Mouse (Mus musculus): ENCODE data around the gene Pcgf3.

Pcgf3 gene

GRCm38 (mm10) chr5:108461082-108462065 is at the start of gene Pcgf3:
Gene Pcgf3, plus strand, starts transcription at chr5:108461232.
- DNase-seq = peak; percentile 99

DNA sequence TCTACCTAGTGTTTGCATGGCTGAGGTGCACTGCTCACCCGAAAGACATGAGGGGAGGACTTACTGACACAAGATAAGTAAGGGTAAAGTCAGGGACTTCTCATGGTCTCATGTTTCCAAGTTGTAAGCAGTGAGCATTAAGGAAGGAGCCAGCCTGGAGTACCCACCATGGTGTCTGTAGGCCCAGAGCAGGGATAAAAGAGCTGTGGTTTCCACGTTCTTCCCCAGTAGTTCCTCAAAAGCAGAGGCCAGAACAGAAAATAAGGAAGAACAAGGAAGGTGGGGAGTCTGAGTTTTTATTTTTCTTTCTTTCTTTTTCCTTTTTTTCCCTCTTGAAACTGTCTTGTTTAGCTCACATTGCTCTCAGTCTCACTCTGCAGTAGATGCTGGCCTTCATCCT is 46.3 kb upstream of the Pcgf3 start:
- no peak for DNase-seq

- DNase-seq = no peak
Observed at GRCm38 (mm10) chr5:108422741-108423140, 38.3 kb upstream of the Pcgf3 start.

DNA sequence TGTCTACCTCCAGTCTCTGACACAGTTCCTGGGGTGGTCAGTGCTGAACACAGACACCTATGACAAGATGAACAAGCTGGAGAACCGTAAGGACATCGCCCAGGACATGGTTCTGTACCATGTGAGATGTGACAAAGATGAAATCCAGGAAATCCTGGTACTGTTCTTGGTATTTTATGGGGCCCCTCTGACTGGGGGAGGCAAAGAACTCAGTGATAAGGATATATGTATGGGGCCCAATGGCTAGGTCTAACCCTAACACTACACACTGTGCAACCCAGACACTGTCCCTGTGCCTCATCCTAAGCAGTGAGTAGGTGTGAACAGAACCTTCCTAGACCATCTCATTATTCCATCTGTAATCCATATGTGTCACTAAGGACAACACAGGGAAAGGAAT is 37.6 kb upstream of the Pcgf3 start:
- DNase-seq = no peak

DNA sequence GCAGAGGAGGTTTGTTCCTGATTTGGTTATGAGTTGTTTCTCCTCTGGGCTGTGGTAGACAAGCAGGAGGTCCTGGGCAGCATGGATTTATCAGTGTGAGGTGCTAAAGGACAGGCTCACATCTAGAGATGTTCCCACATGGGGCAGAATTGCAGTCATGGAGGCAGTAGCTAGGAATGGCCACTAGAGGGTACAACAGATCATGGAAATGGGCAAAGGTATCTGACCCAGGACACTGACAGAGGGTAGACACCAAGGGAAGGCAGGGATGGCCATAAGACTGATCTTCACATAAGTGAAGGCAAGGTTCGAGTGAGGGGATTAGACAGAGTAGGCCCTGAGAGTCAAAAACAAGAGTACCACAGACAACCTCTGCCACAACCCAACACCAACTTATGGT is 33.8 kb upstream of the Pcgf3 start:
- peak; percentile 79 to 83 for DNase-seq

- DNase-seq = no peak
Observed at GRCm38 (mm10) chr5:108431196-108431595, 29.8 kb upstream of the Pcgf3 start.

DNA sequence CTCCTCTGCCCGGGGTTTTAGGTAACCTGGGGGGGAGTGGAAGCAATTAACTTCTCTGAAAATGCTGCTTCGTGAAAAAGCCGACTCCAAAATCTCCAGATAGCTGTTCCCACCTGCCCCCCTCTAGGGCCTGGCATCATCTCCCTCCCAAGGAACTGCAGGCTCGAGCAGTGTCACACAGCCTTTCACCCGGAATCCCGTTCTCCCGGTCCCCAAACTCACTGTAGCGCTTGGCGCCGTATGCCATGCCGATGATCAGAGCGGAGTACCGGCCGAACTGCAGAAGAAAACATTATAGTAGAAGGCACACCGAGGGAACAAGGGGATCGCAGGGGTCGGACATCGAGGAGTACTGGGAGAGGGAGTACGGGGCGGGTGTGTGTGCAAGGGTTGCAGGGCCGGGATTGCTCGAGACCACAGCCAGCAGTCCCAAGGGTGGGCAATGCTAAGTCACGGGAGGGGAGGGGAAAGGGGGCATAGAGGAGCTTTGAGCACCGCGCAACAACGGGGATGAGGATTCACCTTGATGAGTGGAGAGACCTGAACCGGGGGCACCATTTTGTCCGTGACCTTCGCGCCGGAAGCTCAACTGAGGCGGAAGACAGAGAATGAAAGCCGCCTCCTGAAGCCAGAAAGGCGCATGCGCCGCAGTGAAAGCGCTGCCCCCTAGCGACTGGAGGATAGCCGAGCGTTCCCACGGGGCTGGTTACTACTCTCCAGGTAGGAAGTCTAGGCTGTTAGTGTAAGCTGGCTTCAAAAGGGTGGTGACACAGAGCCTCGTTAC is 27.0 kb upstream of the Pcgf3 start, which contains the start of gene Atp5k:
Gene Atp5k (minus strand): TSS at position 645 of the 784 bp plus-strand sequence.
- DNase-seq = peak; percentile 96 to 98

DNA sequence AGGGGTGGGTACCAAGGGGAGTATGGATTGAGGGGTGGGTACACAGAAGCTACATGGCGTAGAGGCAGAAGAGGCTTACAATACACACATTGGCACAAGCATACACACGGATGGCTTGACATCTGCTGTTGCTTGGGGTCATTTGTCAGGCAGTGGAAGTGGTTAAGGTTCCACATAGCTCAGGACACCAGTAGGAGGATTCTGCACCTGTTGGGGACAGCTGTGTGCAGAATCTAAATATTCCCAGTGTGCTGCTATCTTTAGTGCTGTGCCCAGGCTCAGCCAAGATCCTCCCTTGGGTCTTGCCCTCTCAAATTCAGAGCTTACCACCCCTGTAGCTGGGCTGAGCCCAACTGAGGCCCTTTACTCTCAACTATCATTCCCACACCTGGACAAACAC is 24.9 kb upstream of the Pcgf3 start:
- DNase-seq = no peak

GRCm38 (mm10) chr5:108446973-108447372 is 14.1 kb upstream of the Pcgf3 start:
- DNase-seq = no peak

- no peak for DNase-seq
Observed at GRCm38 (mm10) chr5:108447857-108448256, 13.2 kb upstream of the Pcgf3 start.

DNA sequence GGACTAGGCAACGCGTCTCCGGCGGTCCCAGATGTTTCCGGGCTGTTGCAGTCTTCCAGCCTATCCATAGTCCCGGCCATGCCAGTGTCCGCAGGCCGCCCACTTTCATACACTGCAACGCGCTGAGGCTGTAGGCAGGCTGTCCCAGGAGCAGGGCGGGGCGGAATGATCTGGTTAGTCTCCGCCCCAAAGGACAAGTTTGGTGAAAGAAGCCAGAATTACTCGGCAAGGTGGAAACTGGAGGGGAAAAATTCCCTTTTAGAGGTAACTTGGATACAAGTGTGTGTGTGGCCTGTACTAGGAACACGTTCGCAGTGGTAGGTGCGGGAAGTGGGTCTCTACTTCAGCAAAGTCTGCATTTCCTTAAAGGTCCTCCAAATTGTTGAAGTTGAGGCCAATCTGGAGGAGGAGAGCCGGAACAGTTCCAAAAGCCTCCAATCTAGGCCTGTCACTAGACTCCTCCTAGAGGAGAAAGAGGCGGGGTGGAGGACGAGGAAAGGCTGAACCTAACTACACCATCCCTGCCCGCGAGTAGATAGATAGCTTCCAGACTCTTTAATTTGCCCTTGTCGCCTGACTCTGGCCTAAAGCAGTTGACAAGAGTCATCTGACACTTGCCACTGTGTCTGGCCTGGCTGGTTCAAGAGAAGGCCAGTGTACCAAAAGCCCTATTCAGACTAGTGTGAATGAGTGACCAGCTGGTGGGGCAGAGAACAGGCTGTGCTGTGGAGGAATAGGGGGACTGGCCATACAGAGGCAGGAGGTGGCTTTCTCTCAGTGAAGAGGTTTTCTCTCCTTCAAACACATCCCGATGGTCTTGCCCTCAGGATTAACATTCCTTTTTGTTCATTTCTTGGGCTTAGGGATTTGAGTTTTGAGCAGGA is 12.0 kb upstream of the Pcgf3 start, which contains the start of gene Mfsd7a:
Gene Mfsd7a (minus strand): TSS at position 107 of the 884 bp plus-strand sequence.
- peak in 1 of 2 experiments; percentile 32 for DNase-seq

- no peak for DNase-seq
Observed at GRCm38 (mm10) chr5:108450837-108451540, 10.0 kb upstream of the Pcgf3 start.

- no peak for DNase-seq
Observed at GRCm38 (mm10) chr5:108451611-108452010, 9.4 kb upstream of the Pcgf3 start.

DNA sequence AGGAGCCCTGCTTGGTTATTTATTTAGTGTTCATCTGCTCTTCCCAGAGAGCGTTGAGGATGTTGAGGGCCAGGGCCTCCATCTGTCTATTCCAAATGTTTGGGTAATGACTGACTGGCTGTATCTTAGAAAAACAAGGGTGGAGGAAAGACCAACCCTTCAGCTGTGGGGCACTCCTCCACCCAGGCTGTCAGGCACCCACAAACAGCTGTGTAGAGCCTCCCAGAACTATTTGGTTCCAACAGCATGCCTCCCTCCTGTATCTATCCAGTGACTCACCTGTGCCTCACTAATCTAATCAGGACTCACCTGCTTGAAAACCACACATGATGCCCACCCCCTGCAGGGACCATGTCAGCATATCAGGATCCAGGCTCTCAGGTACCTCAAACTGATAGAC is 8.6 kb upstream of the Pcgf3 start:
- no peak for DNase-seq

GRCm38 (mm10) chr5:108454094-108454493 is 6.9 kb upstream of the Pcgf3 start:
- DNase-seq = no peak

- DNase-seq = no peak
Observed at GRCm38 (mm10) chr5:108458706-108459105, 2.3 kb upstream of the Pcgf3 start.

GRCm38 (mm10) chr5:108460461-108460860 is 571 bp upstream of the Pcgf3 start:
- no peak for DNase-seq

GRCm38 (mm10) chr5:108462446-108462845 is 1.4 kb downstream of the Pcgf3 start:
- DNase-seq = no peak

GRCm38 (mm10) chr5:108465131-108465891 is 4.3 kb downstream of the Pcgf3 start:
- DNase-seq = no peak

- no peak for DNase-seq
Observed at GRCm38 (mm10) chr5:108466647-108467046, 5.6 kb downstream of the Pcgf3 start.

- DNase-seq = no peak
Observed at GRCm38 (mm10) chr5:108469617-108470016, 8.6 kb downstream of the Pcgf3 start.

All from cerebellum, postnatal 10 days (tissue).